Mouse (Mus musculus): ENCODE data around the gene Slit3. TPM values are rescaled to one million over a fixed set of nuclear protein-coding genes. Genes with fewer than 3 reads are reported as not detected.
A peak's percentile ranks its signal among the peaks of the same experiment; 100 is the strongest.

The Slit3 gene
- total RNA-seq (2021) = 10 to 100 TPM; 33.0 to 56.8 TPM
- long read RNA-seq, experiment 1, partial matches to known transcripts = 4 of 7 reads
- long read RNA-seq, experiment 1, other reads (novel, unspliced or antisense) = 3 of 7 reads
- long read RNA-seq, experiment 2, partial matches to known transcripts = 2 of 6 reads
- long read RNA-seq, experiment 2, other reads (novel, unspliced or antisense) = 4 of 6 reads

DNA sequence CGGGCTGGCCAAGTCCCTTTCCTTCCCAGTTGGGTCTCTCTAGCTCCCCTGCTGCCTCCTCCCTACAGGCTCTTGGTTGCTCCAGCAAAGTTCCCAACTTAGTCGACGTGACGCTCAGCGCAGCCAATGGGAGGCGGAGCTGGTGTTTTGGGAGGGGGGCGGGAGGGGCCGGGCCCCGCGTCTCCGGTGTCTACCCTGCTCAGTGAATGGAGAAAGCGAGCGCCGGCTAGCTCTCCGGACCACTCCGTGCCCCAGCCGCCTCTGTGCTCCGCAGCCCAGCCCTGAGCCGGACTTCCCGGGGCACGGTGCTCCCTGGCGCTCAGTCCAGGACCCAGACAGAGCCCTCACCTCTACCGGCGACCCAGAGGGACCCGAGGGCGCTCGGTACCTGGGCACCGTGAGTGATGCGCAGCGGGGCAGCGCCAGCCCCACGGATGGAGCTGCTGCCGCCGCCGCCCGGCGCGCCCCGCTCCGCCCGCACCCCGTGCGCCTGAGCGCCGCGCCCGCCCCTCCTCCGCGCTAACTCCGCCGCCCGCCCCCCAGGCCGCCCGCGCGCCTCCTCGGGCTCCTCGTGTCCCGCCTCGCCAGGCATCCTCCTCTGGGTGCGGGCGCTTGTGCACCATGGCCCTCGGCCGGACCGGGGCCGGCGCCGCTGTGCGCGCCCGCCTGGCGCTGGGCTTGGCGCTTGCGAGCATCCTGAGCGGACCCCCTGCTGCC, at the start of gene Slit3:
Gene Slit3, plus strand, starts transcription at position 331 of the 717 bp plus-strand sequence.
- peak; percentile 77 to 82 for DNase-seq

DNA sequence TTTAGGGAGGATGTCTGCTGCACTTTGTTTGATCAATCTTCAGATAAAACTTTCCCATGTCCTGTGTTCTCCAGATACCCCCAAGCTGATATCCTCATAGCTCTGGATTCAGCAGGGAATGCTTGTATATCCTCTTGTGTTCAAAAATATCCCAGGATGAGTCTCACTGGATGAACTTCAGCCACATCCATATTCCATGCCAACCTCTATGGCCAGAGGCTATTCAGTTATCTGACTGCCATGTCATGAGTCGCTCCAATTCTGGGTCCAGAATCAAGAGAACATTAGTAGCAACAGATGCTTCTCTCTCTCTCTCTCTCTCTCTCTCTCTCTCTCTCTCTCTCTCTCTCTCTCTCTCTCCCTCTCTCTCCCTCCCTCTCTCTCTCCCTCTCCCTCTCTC, 49.6 kb upstream of the Slit3 start:
- no peak for DNase-seq

DNA sequence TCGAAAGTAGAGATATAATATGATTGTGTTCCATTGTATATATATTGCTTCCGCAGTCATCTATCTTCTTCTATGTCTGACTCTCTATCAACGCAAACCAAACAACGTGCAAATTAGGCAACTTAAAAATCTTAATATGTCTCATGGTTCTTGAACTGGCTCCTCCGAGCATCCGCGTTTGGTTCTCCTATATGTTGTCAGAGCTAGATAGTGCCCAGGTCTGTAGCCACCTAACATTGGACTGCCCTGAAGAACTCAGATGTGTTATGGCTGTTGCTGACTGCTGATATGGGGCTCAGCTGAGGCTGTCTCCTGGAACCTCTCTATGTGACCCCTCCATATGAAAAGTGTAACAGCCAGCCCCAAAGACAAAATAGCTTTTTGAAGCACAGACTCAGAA, 45.6 kb upstream of the Slit3 start:
- DNase-seq = no peak

DNA sequence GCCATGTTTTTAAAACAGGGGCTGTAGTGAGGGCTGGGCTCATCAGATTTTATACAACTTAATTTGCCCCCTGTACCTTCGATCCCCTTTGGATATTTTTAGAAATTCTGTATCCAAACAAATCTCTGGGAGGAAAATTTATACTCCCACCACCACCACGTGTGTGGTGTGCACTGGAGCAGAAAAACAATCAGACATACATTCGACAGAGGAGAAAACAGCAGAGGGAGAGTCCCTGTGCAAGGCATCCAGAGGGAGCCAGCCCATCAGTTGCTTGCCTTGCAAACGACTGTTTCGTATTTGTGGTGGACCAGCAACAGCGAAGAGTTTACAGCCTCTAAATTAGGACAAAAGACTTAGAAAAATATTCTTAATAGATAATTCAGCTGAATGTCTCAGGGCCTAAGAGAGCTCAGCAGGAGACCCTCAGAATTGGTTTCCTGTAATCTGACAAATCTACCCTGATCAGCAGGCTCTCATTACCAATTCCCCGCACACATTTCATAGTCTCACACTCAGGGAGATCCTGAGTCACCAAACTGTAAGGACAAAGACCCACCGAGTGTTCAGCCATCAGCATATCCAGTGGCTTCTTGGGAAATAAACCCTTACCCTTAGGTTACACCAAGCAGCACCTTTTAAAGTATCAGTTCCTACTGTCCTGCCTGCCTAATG, 40.4 kb upstream of the Slit3 start:
- no peak for DNase-seq

DNA sequence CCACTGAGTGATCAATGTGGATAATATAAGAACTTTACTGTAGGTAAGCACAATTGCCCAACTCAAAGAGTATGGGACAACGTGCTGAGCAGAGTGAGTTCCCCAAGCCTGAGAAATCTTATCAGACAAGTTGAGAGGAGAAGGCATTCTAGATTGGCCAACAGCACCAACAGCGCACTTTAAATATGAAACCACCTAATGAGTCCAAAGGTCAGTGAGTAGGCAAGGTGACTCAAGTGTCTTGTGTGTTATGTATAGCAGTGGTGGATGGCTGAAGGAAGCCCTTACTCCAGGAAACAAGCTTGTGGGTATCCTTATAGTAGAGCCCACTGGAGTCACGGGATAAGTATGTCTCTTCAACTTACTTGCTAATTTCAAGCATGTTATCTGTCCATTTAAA, 38.7 kb upstream of the Slit3 start:
- no peak for DNase-seq

DNA sequence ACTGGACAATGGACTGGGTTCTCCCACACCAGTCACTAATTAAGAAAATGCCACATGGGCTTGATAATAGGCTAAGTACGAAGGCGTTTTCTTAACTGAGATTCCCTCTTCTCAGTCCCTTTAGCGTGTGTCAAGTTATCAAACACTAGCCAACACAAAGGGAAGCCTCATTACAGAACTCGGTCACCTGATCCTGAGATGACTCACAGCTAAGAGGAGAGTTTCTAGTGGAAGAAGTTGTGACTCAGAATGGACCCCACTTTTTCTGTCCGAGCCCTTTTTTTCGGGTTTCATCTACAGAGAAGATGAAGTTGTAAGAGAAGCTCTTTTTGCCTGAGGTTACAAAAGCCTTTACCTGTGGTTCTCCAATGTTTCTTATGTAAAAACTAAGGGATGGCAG, 38.0 kb upstream of the Slit3 start:
- DNase-seq = no peak

DNA sequence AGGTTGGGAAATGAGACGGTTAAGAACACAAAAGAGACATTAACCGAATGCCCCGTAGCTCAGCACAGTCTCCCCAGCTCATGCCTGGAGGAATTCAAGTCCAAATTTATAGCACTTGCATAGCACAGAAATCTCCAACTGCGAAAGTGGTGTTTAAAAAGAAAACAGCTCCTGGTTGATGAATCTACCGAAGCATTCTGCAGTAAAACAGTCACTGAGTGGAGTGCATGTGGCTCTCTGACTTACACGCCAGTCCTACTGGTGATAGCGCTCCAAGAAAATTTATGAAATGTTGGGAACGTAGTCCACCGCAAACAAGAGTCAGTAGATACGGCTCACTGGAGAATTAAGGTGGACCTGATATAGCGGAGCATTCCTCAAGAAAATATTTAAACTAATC, 35.7 kb upstream of the Slit3 start:
- no peak for DNase-seq

DNA sequence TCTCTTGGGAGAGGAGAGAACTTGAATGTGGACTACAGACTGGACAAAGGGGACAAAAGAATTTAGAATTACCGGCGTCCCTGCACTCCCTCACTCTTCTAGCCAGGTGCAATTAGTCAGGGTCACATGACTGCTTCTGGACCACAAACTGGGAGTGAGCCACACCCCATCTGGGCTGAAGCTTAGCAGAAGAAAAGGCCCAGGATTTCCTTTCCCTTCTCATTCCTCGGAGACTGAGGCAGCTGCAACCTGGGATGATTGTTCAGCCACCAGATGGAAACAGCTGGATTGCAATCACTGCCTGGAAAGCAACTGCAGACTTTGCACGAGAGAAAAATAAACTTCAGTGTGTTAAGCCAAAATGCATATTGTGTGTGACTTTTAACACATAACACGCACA, 35.0 kb upstream of the Slit3 start:
- no peak for DNase-seq

DNA sequence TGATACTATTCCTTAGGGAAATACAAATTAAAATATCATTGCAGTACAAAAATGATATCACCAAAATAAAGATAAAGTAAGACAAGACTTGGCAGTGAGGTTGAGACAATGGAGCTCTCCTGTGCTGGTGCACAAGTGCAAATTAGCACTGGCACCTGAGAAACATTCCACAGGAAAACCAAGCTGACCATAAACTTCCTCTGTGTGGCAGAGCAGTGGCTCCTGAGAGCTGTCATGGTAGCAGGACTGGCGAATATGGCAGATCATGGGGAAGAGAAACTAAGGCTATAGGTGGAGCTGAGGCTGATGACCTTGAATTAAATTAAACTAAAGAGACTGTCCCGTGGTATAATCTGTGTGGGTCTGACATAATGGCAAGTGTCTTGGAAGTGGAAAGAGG, 33.6 kb upstream of the Slit3 start:
- no peak for DNase-seq

DNA sequence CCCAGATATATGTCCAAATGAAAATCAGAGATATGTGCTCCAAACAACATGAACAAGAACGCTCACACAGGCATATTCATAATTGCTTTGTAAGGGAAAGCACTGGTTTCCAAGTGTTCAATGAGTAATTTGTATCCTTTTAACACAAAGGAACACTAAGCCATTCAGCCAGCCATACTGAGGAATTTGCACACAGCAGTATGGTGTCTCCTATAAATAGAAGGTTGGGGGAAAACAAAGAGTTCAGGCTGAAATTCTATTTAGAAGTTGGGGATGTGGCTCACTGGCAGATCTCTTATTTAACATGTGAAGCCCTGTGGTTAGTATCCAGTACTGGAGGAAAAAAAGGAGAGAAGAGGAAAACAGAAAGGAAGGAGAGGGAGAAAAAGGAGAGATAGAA, 32.9 kb upstream of the Slit3 start:
- DNase-seq = no peak

DNA sequence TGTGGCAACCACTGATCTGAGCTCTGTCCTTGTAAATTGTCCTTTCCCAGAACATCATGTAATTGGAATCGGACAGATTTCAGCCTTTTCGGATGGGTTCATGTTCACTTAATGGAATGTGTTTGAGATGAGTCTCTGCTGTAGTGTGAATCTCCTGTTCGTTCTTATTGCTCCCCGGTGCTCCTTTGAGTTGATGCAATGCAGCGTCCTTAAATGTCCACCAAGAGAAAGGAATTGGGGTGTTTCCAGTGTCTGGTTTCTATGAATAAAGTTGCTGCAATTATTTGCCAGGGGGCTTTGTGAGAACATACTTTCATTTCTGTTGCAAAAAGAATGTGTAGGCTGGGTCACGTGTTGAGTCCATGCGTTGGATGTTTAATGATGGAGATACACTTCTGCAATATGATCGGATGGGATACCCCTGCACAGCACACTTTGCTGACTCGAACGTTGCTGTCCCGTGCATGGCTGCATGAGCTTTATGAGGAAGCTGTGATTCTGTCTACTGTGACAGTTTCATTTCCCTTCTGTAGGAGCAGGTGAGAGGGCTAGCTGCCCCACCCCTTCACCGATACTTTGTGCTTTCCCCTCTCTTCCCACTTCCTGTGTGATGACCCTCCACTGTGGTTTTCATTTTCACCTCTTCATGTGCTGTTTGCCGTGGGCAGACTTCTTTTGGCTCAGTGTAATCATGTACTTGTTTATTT, 30.2 kb upstream of the Slit3 start:
- DNase-seq = no peak

DNA sequence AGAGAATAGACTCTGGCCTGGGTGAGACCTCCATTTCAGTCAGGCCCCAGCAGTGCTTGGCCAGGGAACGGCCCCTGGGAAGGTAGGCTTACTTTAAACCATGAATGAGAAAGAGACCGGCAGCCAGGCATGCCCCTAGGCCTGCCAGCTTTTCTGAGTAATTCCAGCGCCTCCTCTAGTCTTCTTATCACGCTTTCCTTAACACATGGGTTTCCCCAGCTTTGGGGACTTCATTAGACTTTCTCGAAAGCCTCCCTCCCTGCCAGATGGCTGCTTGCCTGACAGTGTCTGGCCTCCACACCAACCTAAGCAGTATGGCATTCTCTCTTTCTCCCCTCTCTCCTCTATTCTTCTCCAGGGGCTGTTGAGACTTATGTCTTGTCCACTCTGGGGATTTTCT, 24.5 kb upstream of the Slit3 start:
- DNase-seq = no peak

DNA sequence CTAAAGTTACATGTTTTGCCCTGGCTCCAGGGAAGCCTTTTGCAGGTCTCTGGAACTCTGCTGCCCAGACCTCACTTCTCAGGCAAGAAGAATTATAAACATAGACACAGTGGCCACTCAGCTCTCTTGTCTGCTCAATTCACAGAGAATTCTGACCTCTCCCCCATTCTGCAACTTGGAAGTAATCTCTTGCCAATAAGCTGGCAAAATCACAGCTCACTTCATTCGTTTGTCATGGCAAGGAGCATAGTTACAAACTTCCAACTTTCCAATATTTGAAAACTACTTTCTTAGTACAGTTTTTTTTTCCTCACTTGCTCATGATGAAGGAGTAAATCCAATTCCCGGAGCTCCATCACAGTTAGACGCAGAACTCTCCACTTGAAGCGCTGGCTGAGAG, 11.2 kb upstream of the Slit3 start:
- no peak for DNase-seq

DNA sequence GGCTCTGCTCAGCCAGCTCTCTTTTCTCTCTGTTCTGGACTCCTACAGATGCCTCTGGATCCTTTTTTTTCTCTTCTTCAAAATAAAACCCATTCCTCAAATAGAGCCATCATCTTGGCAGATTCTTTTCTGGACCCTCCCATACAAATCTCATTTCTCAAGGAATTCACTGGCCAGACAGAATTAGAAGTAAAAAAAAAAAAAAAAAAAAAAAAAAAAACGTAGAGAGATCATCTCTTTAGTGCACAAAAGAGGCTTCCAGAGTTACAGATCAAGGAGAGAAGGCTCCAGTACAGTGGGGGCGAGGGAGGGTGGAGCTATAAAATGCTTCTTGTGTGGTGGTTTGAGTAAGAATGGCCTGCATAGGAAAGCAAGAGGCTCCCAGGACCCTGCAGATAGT, 10.2 kb upstream of the Slit3 start:
- DNase-seq = no peak

DNA sequence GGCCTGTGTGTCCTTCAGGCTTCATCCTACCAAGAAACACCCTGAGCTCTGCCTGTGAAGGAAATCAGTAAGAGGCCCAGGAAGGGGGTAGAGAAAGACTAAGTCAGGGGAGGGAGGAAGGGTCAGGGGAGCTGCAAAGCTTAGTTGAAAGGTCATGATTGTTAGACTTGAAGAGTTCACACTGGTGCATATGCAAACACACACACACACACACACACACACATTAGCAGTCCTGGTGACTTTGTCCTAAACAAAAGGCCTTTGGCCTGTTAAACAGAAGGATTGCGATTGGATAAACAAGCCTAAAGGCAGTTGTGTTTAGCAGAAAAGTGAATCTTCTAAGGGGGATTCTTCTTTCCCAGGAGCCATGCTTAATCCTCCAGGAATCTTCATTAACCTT, 7.7 kb upstream of the Slit3 start:
- no peak for DNase-seq

DNA sequence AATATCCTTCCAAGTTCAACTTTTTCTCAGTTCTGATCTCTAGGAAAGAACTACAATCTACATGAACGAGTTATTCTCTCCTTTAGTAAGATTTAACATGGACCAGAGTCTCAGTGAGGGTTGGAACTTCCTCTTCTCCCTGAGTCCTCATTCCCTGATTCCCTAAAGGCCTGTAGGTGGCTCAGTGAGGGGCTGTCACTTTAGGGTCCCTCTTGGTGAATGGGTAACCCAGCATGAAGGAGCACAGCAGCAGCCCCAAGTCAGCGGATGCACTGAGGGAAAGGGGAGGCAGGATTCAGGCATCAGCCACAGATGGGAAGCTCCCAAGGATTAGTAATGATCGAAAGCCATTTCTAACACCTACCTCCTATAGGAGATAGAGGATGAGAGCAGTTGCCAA, 4.6 kb upstream of the Slit3 start:
- no peak for DNase-seq

DNA sequence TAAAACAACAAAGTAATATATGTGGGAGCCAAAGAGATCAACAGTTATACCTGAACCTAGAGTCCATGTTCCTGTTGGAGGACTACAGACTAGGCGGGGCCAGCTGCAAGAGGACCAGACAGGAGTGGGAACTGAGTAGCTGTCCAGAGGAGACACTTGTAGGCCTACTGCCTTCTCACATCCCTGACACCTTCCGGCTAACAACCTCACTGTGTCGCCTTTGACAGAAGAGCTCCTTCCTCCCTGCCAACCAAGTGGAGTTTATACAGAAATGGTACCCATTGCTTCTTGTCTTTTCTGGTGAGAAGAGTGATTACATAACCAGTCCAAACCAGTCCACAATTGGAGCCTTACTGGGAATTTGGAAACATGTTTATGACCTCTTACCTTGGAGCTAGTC, 3.2 kb upstream of the Slit3 start:
- no peak for DNase-seq

DNA sequence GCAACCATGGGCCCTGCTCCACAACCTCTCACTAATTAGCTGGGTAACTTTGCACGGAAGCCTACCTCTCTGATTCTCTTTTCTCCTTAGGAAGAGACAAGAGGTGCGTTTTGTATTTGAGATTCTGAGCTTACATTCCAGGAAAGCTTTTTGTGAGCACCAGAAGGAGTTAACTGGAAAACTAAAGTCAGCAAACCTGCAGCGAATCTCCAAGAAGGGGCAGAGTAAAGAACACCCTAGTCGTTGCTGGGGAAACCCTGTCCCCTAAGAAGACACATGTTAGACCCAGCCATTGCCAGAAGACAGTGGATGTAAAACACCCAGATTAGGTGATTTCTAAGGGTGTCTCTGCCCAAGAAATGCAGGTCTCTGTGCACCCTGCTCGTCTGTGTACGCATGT, 2.3 kb upstream of the Slit3 start:
- no peak for DNase-seq

DNA sequence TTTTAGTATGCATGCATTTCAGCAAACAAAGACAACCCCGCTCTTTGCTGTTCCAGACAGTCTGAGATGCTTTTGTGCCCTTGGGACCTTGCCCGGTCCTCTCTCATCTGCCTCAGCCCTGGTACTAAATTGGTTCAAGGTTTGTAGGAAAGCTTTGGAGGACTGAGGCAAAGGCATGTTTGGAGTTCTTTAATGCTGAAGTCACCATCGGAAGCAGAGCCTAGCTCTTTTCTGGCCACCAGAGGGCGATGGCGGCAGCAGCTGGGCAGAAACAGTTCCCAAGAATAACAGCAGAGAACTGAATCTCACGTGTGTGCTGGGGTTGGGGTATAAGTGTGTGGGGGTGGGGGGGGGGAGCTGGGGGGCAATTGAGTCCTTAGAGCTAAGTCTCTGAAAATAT, 1.7 kb upstream of the Slit3 start:
- DNase-seq = peak; percentile 84 to 88

DNA sequence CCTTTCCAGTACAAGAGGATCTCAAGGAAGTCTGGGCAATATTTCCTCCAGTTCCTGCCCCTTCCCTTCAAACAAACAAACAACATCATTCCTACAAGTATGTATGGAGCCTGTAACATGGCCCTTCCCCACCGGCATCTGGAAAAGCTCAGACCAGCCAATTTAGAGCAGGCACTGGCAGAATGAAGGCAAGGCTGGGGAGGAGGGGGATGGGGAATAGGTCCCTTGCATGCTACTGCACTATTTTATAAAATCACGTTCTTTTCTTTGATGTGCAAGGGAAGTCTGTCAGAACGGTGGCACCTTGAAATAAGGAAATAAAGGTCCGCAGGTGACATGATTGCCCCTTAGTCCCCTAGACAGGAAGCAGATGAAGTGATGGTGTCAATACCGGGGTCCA, 948 bp upstream of the Slit3 start:
- no peak for DNase-seq

DNA sequence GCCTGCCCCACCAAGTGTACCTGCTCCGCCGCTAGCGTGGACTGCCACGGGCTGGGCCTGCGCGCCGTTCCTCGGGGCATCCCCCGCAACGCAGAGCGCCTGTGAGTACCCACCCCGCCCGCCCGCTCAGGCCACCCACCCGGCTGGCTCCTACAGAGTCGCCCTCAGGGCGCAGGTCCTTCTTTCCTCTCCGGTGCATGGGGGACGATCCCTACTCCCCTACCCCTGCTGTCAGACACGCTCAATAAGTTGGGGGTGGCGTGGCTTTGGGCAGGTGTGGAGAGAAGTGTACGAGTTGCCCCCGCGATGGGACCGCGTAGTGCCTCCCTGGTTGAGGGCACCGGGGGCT, 561 bp downstream of the Slit3 start:
- peak in 1 of 2 experiments; percentile 38 for DNase-seq

DNA sequence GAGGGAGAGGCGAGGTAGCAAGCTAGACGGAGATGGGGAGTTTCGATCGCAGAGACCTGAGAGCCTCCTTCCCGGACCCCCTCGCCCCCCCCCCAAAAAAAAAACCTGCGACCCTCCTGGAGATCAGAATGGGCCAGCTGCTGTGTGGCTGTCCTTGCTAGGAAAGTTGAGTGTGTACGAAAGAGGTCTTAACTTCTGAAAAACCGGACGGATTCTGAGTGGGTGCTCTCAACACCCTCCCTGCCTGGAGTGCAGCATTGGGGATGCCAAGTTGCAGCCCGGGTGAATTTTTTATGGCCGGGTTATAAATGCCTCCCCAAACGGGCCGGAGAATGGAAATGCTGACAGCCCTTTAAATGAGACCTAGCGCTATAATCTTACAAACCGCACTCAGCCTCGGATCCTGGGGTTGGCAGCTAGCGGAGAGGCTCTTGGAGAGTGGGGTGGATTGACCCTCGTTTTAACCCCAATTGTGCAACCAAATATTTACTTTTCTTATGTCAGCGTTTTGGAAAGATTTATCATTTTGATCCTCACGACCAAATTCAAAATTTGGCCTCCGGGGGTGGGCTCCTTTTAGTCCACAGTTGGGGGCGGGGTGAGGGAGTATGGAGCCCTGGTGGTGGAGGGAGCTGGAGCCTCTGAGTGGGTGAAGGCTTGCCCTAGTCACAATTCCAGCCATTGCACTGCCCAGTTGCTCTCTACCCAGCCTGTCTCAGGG, 1.2 kb downstream of the Slit3 start:
- DNase-seq = peak; percentile 30 to 39
